Mouse (Mus musculus) layer of hippocampus, adult 6 months (tissue): ENCODE measurements around the gene Sapcd1. TPM values are rescaled to one million over a fixed set of nuclear protein-coding genes. Genes with fewer than 3 reads are reported as not detected.

Experiments
- long read RNA-seq, 2 experiments: library from polyadenylated mRNA; unstranded; transcript quantifications; one replicate each; pipeline ENCODE4 v2.0.0; 2019 to 2020
- polyA plus RNA-seq: library from polyadenylated mRNA; unstranded; fragments of <200 nt; fragmentation: Nextera tagmentation; gene quantifications from 2 replicates; pipeline ENCODE4 v1.2.3, GENCODE M21; 2021

Gene Sapcd1
- 0.62 and 0.97 TPM in 2 replicates for polyA plus RNA-seq
- long read RNA-seq, experiment 1, partial matches to known transcripts, result 0 of 1 reads
- long read RNA-seq, experiment 1, other reads (novel, unspliced or antisense), result 0 of 1 reads
- long read RNA-seq, experiment 2, result 0 reads

DNA sequence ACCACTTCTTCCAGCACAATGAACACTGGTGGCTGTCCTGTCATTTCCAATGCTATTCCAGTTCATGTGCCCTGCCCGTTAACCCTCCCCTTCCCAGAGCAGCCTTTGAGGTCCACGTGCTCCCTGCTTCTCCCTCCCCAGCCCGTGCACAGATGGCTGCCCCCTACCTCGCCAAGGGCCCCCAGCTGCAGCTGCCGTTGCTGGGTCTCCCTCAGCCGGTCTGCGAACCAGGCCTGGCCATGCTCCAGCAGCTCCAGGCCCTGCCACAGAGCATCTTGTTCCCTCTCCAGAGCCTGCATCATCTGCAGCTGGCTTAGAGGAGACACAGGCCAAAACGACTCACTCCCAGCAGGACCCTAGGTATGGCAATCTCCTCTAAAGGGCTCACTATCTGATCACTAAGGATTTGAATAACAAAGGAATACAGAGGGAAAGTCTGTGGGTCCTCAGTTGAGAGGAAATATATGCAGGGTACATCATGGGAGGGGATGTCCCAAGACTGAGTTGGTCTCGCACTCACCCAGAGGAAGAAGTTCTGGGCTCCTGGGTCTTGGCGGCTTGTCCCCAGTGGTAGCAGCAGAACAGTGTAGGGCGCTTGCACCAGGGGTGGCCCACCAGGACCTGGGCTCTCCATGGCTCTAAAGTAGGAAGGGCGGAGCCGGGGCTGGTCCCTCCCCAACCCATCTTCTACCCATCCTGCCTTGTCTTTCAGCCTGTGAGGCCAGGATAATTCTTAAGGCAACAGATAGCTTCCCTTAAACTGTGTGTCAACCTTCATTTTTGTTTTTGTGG, at the start of gene Sapcd1:
Gene Sapcd1, minus strand, starts transcription at position 740 of the 792 bp plus-strand sequence.

DNA sequence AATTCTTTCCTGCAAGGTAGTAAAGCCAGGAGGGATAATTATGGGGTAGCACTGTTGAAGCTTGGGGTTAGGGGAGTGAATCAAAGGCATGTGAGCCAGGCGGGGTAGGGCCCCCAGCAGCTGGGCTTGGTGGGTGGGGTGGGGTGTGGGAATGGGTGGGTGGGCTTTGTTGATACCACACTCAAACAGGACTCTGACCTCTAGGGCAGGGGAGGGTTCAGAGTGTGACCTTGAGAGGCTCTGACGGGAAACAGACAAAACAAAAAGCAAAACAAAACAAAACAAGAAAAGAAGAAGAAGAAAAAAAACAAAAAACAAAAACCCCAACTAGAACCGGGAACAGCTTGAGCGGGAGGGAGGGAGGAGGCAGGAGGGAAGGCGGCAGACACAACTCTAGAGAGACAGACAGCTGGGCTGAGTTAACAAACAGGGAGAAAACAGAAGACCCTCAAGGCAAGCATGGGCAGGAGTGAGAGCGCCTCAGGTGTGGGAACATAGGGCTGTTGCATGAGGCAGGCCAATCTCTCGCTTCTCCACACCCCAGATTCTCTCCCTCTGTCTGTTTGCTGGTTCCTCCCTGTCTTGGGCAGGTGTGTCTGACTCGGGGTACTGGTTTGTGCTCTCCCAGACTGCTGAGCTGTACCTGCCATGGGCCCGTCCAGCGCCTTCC, 48.8 kb upstream of the Sapcd1 start, which contains the start of gene Ly6g6e:
Gene Ly6g6e, plus strand, starts transcription at position 396 of the 670 bp plus-strand sequence.

GRCm38 (mm10) chr17:35066084-35066483, 38.3 kb upstream of the Sapcd1 start, which contains the start of gene Mpig6b:
Mpig6b (minus strand) TSS chr17:35066184.

GRCm38 (mm10) chr17:35064951-35065947, 37.4 kb upstream of the Sapcd1 start, which contains the start of gene Ly6g6c:
Ly6g6c (plus strand) TSS chr17:35065388.

GRCm38 (mm10) chr17:35058911-35059892, 31.4 kb upstream of the Sapcd1 start, which contains the start of gene Ddah2:
Ddah2 (plus strand) TSS chr17:35059035.

GRCm38 (mm10) chr17:35049561-35050016, 21.8 kb upstream of the Sapcd1 start, which contains the start of gene Clic1:
Clic1 (plus strand) TSS chr17:35049966.

DNA sequence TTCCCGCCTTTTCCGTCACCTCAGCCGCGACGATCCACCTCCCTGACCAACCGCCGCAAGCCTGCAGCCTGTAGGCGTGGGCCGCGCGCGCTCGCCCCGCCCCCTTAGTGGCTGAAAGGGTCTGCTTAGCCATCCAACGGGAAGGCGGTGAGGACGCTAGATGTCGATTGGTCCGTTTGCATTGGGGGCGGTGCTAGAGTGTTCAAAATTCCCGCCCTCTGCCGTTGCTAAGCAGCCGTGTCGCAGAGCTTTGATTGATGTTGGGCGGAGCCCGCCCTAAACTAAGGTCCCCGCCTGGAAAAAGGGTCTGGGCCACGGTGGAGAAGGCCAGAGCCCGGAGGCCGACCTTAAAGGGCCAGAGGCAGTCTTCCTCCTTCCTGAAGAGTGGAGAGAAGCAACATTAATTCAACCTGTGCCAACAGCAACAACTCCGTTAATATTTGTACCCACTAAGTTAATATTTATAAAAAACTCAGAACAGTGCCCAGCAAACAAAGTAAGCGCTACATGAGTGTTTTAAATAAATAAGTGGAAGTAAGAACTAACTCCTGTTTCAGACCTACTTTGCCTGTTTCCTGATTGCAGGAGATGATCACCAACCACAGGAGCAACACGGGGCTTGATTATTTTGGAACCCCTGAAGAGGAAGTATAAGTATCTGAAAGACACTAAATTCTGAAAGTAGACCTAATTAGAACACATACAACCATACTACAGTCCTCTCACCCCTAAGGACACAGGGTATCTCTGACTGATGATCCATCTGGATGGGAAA, 19.1 kb upstream of the Sapcd1 start, which contains the start of gene Msh5:
Gene Msh5, minus strand, starts transcription at position 65 of the 775 bp plus-strand sequence.

GRCm38 (mm10) chr17:35016376-35016775, 11.4 kb downstream of the Sapcd1 start, which contains the start of gene Vwa7:
Vwa7 (plus strand) TSS chr17:35016579.

GRCm38 (mm10) chr17:35000717-35001451, 26.9 kb downstream of the Sapcd1 start, which contains the start of gene Vars:
Vars (plus strand) TSS chr17:35000987.

GRCm38 (mm10) chr17:34981690-34982180, 46.1 kb downstream of the Sapcd1 start, which contains the start of gene Lsm2:
Lsm2 (plus strand) TSS chr17:34981862.

Other genes starting within 250 kb of the Sapcd1 start
- not detected in 2 replicates for gene Cyp21a1, start 223.5 kb downstream of the Sapcd1 start, polyA plus RNA-seq
- gene Stk19, start 191.1 kb downstream of the Sapcd1 start, polyA plus RNA-seq, result 55.5 and 61.6 TPM in 2 replicates
- gene Dxo, start 191.0 kb downstream of the Sapcd1 start, polyA plus RNA-seq, result 26.3 and 27.8 TPM in 2 replicates
- 23.6 and 26.5 TPM in 2 replicates for gene Skiv2l, start 177.8 kb downstream of the Sapcd1 start, polyA plus RNA-seq
- 36.8 and 43.3 TPM in 2 replicates for gene Nelfe, start 177.6 kb downstream of the Sapcd1 start, polyA plus RNA-seq
- gene Cfb, start 165.5 kb downstream of the Sapcd1 start, polyA plus RNA-seq, result 0.49 and 0.80 TPM in 2 replicates
- gene Zbtb12, start 148.5 kb downstream of the Sapcd1 start, polyA plus RNA-seq, result 0.23 and 0.26 TPM in 2 replicates
- not detected in 2 replicates for gene Gm20547, start 146.0 kb downstream of the Sapcd1 start, polyA plus RNA-seq
- 1.3 and 2.0 TPM in 2 replicates for gene C2, start 129.8 kb downstream of the Sapcd1 start, polyA plus RNA-seq
- 21.5 and 22.0 TPM in 2 replicates for gene Ehmt2, start 129.5 kb downstream of the Sapcd1 start, polyA plus RNA-seq
- gene Slc44a4, start 113.5 kb downstream of the Sapcd1 start, polyA plus RNA-seq, result 0.29 and 0.30 TPM in 2 replicates
- gene Neu1, start 96.8 kb downstream of the Sapcd1 start, polyA plus RNA-seq, result 24.8 and 26.2 TPM in 2 replicates
- gene Hspa1b, start 68.8 kb downstream of the Sapcd1 start, polyA plus RNA-seq, result 0.90 and 1.3 TPM in 2 replicates
- not detected in 2 replicates for gene Gm20481, start 58.1 kb downstream of the Sapcd1 start, polyA plus RNA-seq
- gene Hspa1a, start 55.9 kb downstream of the Sapcd1 start, polyA plus RNA-seq, result 7.2 and 7.7 TPM in 2 replicates
- gene Hspa1l, start 55.3 kb downstream of the Sapcd1 start, polyA plus RNA-seq, result 0.60 and 0.84 TPM in 2 replicates
- gene Lsm2, start 46.2 kb downstream of the Sapcd1 start, polyA plus RNA-seq, result 35.2 and 42.4 TPM in 2 replicates
- 20.0 and 21.5 TPM in 2 replicates for gene Vars, start 27.0 kb downstream of the Sapcd1 start, polyA plus RNA-seq
- 0.20 TPM in 1 of 2 replicates, not detected in the other for gene Vwa7, start 11.4 kb downstream of the Sapcd1 start, polyA plus RNA-seq
- 0.33 and 0.59 TPM in 2 replicates for gene Msh5, start 18.7 kb upstream of the Sapcd1 start, polyA plus RNA-seq
- 28.2 and 29.7 TPM in 2 replicates for gene Clic1, start 21.9 kb upstream of the Sapcd1 start, polyA plus RNA-seq
- gene Ddah2, start 31.0 kb upstream of the Sapcd1 start, polyA plus RNA-seq, result 18.0 and 23.6 TPM in 2 replicates
- not detected in 2 replicates for gene Ly6g6c, start 37.4 kb upstream of the Sapcd1 start, polyA plus RNA-seq
- 0.06 TPM in 1 of 2 replicates, not detected in the other for gene Mpig6b, start 38.2 kb upstream of the Sapcd1 start, polyA plus RNA-seq
- 4.4 and 4.6 TPM in 2 replicates for gene Ly6g6e, start 48.9 kb upstream of the Sapcd1 start, polyA plus RNA-seq
- gene Ly6g6d, start 50.0 kb upstream of the Sapcd1 start, polyA plus RNA-seq, result 1.2 and 2.3 TPM in 2 replicates
- gene Ly6g6f, start 57.6 kb upstream of the Sapcd1 start, polyA plus RNA-seq, result 1.2 and 2.1 TPM in 2 replicates
- gene Abhd16a, start 61.2 kb upstream of the Sapcd1 start, polyA plus RNA-seq, result 86.3 and 93.9 TPM in 2 replicates
- not detected in 2 replicates for gene Ly6g5c, start 80.3 kb upstream of the Sapcd1 start, polyA plus RNA-seq
- not detected in 2 replicates for gene Ly6g5b, start 87.4 kb upstream of the Sapcd1 start, polyA plus RNA-seq
- 16.5 and 19.1 TPM in 2 replicates for gene Gpank1, start 93.4 kb upstream of the Sapcd1 start, polyA plus RNA-seq
- gene Csnk2b, start 94.0 kb upstream of the Sapcd1 start, polyA plus RNA-seq, result 212 and 242 TPM in 2 replicates
- gene D17H6S53E, start 98.4 kb upstream of the Sapcd1 start, polyA plus RNA-seq, result 24.7 and 40.7 TPM in 2 replicates
- not detected in 2 replicates for gene Apom, start 104.0 kb upstream of the Sapcd1 start, polyA plus RNA-seq
- 68.3 and 90.8 TPM in 2 replicates for gene Bag6, start 107.2 kb upstream of the Sapcd1 start, polyA plus RNA-seq
- 25.5 and 33.2 TPM in 2 replicates for gene Prrc2a, start 136.9 kb upstream of the Sapcd1 start, polyA plus RNA-seq
- 37.6 and 39.5 TPM in 2 replicates for gene Aif1, start 148.1 kb upstream of the Sapcd1 start, polyA plus RNA-seq
- gene Lst1, start 160.4 kb upstream of the Sapcd1 start, polyA plus RNA-seq, result 28.9 and 30.2 TPM in 2 replicates
- 1.2 and 1.4 TPM in 2 replicates for gene Ltb, start 166.4 kb upstream of the Sapcd1 start, polyA plus RNA-seq
- 0.09 and 0.19 TPM in 2 replicates for gene Tnf, start 174.0 kb upstream of the Sapcd1 start, polyA plus RNA-seq
- 0.14 and 0.16 TPM in 2 replicates for gene Lta, start 177.3 kb upstream of the Sapcd1 start, polyA plus RNA-seq
- not detected in 2 replicates for gene Gm16181, start 192.8 kb upstream of the Sapcd1 start, polyA plus RNA-seq
- gene Atp6v1g2, start 205.6 kb upstream of the Sapcd1 start, polyA plus RNA-seq, result 685 and 716 TPM in 2 replicates
- gene Nfkbil1, start 207.8 kb upstream of the Sapcd1 start, polyA plus RNA-seq, result 6.4 and 9.7 TPM in 2 replicates
- gene Ddx39b, start 213.7 kb upstream of the Sapcd1 start, polyA plus RNA-seq, result 193 and 215 TPM in 2 replicates
- gene H2-D1, start 234.7 kb upstream of the Sapcd1 start, polyA plus RNA-seq, result 68.9 and 78.2 TPM in 2 replicates